Mouse (Mus musculus): ENCODE data around the gene Agpat4.
"Not testable (repeated sequence)": the region's sequence is repeated elsewhere in the genome, so short reads cannot be mapped to it uniquely, and the experiment has no call there.

Gene Agpat4

GRCm38 (mm10) chr17:12199933-12200332 is 81.4 kb downstream of the Agpat4 start:
- DNase-seq, result no peak

- no peak for DNase-seq
Measured at GRCm38 (mm10) chr17:12201086-12201485, 82.6 kb downstream of the Agpat4 start.

- DNase-seq, result no peak
Measured at GRCm38 (mm10) chr17:12203414-12203897, 85.0 kb downstream of the Agpat4 start.

- no peak for DNase-seq
Measured at GRCm38 (mm10) chr17:12204246-12204645, 85.7 kb downstream of the Agpat4 start.

- no peak for DNase-seq
Measured at GRCm38 (mm10) chr17:12204689-12205014, 86.1 kb downstream of the Agpat4 start.

GRCm38 (mm10) chr17:12205015-12205693 is 86.7 kb downstream of the Agpat4 start:
- DNase-seq, result no peak

- no peak for DNase-seq
Measured at GRCm38 (mm10) chr17:12205694-12206075, 87.2 kb downstream of the Agpat4 start.

GRCm38 (mm10) chr17:12206248-12206647 is 87.7 kb downstream of the Agpat4 start:
- no peak for DNase-seq

- DNase-seq, result no peak
Measured at GRCm38 (mm10) chr17:12207022-12207548, 88.6 kb downstream of the Agpat4 start.

GRCm38 (mm10) chr17:12209481-12209880 is 91.0 kb downstream of the Agpat4 start:
- no peak for DNase-seq

- DNase-seq, result peak; percentile 47 to 86
Measured at GRCm38 (mm10) chr17:12210544-12211132, 92.1 kb downstream of the Agpat4 start.

- DNase-seq, result no peak
Measured at GRCm38 (mm10) chr17:12211890-12212289, 93.4 kb downstream of the Agpat4 start.

- no peak for DNase-seq
Measured at GRCm38 (mm10) chr17:12212341-12212740, 93.8 kb downstream of the Agpat4 start.

- no peak for DNase-seq
Measured at GRCm38 (mm10) chr17:12213430-12213829, 94.9 kb downstream of the Agpat4 start.

GRCm38 (mm10) chr17:12216224-12216623 is 97.7 kb downstream of the Agpat4 start:
- no peak for DNase-seq

- DNase-seq, result no peak
Measured at GRCm38 (mm10) chr17:12221926-12222325, 103.4 kb downstream of the Agpat4 start.

GRCm38 (mm10) chr17:12223682-12224081 is 105.2 kb downstream of the Agpat4 start:
- DNase-seq, result no peak

GRCm38 (mm10) chr17:12224145-12224544 is 105.6 kb downstream of the Agpat4 start:
- DNase-seq, result no peak

- not testable (repeated sequence) for DNase-seq
Measured at GRCm38 (mm10) chr17:12224551-12224950, 106.0 kb downstream of the Agpat4 start.

- no peak for DNase-seq
Measured at GRCm38 (mm10) chr17:12225227-12225626, 106.7 kb downstream of the Agpat4 start.

- peak; percentile 13 to 37 for DNase-seq
Measured at GRCm38 (mm10) chr17:12226551-12226950, 108.0 kb downstream of the Agpat4 start.

GRCm38 (mm10) chr17:12228001-12228400 is 109.5 kb downstream of the Agpat4 start:
- no peak for DNase-seq

- DNase-seq, result no peak
Measured at GRCm38 (mm10) chr17:12228471-12228870, 110.0 kb downstream of the Agpat4 start.

GRCm38 (mm10) chr17:12229756-12230155 is 111.3 kb downstream of the Agpat4 start:
- no peak for DNase-seq
